Mouse (Mus musculus): Measurements from ENCODE around the gene Dpf3.

The Dpf3 gene

GRCm38 (mm10) chr12:83286496-83287492 is 200.7 kb downstream of the Dpf3 start:
- DNase-seq (ENCODE audit: low spot score) = no peak

GRCm38 (mm10) chr12:83283591-83284320 is 203.8 kb downstream of the Dpf3 start:
- no peak for DNase-seq (ENCODE audit: low spot score)

DNA sequence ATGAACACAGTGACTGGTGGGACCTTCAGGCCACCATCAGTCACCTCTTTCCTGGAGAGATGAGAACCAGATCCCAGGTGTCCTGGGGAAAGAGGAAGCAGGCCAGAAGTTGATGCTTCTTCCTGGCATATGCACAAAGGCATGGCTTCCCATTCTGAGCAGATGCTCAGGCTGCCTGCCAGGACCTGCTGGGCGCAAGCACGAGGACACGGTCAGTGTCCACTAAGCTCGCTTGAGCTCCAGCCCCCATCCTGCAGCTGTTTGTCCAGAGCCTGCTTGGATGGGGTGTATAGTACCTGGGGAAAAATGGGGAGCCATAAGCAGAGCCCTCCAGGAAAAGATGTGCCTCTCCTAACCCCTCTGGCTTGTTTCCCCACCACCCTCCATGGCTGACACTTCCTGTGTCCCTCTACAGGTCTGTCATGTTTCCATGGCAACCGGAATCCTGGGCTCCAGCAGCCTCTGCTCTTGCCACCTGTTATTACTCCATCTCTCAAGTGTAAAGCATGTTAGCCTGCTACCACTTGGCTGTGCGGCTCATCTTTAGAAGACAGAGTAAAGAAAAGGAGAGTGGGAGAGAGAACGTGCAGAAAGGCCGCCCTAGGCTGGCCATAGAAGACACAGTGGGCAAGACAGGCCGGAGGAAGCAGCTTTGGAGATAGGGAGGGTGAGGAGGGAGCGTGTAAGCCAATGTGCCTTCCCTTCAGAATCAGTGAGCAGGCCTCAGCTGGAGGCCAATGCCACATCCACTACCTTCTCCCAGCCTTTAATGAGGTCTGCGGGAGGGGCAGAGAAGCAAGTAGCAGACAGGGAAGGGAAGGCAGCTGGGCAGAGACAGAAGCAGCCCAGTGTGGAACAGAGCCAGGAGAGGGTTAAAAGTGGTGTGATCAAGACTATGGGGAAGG is 209.7 kb downstream of the Dpf3 start:
- DNase-seq (ENCODE audit: low spot score) = no peak

DNA sequence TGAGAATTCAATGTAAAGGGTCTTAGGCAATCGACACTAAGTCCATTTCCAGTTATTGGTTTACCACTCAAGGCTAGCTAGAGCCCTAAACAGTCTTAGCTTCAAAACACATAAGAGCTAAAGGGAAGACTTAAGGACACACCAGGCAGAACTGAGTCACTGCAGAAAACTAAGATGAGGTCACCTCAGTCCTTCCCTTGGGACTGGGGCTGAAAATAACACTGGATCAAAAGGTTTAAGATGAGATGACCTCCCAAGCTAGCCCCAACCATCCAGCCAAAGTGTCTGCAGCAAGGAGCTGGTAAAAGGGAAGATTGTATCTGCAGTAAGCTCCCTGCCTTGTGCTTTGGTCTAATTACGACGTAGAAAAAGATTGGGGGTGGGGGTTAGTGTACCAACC is 216.3 kb downstream of the Dpf3 start:
- DNase-seq (ENCODE audit: low spot score) = no peak

GRCm38 (mm10) chr12:83268504-83268922 is 219.0 kb downstream of the Dpf3 start:
- DNase-seq (ENCODE audit: low spot score) = peak; percentile 58

- DNase-seq (ENCODE audit: low spot score) = no peak
Measured at GRCm38 (mm10) chr12:83260540-83260939, 227.0 kb downstream of the Dpf3 start.

DNA sequence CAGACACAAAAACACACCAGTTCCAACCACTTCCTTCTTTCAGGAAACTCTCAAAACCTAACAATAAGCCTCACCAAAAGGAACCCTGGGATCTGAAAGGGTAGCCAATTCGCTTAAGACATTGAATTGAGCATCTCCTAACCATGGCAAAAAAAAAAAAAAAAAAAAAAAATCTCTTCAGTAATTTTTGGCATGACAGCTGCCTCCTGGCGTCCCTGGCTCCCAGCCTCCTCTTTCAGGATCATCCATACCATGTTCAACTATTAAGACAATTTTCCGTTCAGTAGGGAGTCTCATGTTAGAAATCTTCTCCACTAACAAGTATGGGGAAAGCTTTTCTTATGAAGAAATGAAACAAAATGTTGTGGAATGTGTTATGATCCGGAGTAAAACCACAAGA is 233.1 kb downstream of the Dpf3 start:
- DNase-seq (ENCODE audit: low spot score) = no peak

DNA sequence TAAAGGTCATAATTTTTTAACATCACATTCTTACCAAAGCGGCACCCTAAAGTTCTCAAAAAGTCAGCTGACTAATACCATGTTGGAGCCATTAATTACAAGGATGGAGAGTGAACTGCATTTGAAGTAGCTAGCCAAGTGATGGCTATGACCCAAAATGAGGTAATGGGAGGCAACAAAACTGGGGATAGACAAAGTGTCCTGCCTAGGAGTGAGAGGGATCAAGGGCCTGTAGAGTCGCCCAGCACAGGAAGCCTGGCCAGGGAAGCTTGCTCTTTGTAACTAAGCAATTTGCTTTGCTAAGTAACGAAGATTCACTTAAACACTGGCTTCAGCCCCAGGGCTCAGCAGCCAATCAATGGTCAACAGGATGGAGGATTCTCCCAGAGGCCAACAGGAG is 238.4 kb downstream of the Dpf3 start:
- no peak for DNase-seq (ENCODE audit: low spot score)

DNA sequence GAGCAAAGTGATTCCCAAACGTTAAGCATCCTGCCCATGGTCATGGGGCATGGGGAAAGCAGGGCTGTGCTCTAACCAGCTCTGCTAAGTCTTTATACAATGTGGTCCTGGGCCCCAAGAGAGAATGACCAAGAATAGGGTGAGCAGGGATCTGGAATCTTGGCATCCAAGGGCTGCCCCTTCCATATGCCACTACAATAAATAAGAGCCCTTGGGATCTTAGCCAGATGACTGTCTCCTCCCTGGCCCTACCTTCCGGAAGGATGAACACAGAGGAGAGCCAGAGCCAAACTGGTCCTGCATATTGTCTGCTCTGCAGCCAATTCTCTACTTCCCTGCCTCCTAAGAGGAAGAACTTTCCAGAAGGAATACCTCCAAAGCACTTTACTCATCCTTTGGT is 238.9 kb downstream of the Dpf3 start:
- DNase-seq (ENCODE audit: low spot score) = no peak

DNA sequence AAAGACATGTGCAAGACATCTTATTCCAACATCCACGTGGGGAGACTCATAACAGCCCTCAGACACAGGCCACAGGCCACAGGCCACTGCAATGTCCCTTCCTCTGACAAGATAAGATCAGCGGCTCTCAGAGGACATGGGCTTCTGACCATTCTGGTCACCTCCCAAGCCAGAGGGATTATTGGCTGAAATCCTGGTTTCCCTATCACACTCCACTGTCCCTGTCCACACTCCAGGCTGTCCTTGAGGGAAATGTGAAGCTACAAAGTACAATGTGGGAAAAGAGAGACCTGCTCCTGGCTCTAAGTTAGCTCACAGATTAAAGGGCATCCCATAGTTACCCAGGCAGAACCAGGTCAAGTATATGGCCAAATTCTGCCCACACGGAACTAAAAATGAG is 239.8 kb downstream of the Dpf3 start:
- no peak for DNase-seq (ENCODE audit: low spot score)

GRCm38 (mm10) chr12:83241022-83241421 is 246.5 kb downstream of the Dpf3 start:
- no peak for DNase-seq (ENCODE audit: low spot score)

- no peak for DNase-seq (ENCODE audit: low spot score)
Measured at GRCm38 (mm10) chr12:83240571-83240970, 246.9 kb downstream of the Dpf3 start.

DNA sequence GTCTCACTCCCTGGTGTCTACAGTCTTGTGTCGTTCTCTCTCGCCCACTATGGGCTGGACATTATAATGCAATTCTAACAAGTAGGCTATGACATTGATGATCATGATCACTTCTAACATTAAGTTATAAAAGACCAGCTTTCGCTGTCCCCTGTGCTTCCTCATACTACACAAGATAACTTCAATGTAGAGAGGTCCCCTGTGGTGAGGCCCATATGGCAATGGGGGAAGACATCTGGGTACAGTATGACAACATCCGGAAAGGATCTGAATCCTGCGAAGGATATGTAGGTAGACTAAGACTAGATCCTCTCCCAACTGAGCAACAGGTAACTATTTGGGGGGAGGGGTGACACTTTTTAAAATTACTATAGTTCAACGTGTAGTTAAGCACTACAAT is 251.7 kb downstream of the Dpf3 start:
- no peak for DNase-seq (ENCODE audit: low spot score)

DNA sequence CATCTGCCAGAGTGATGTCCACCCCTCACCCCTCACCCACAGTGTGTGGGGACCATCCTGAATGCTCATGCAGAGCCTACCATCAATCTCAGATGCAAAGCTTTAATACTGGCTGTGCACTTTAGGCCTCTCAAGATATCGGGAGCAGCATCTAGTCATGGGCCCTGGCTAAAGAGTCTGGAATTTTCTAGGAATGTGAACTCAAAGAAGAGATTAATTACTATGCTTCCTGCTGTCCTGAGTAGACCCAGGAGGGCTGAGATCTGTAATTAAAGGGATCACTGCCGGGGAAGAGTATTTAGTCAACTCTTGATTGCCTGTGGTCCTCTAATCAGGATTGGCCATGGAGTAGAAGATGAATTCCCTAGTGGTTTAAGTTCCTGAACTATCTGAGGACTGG is 252.5 kb downstream of the Dpf3 start:
- no peak for DNase-seq (ENCODE audit: low spot score)

DNA sequence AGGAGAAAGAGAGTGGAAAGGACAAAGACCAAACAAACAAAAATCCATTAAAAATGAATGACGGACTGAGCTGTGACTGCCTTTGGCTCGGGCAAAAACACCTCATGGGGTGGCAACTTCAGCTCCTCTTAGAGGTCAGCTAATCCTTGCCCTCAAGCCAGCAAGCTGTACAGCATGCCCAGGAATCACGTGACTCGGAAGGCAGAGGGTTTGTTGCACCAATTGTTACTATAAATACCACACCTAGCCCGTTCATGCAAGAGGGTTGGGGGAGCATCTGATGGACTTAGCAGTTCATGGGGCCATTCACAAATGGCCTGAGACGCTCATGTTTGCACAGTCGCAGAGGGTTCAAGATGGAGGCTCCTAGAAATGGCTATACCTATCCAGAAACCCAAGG is 253.9 kb downstream of the Dpf3 start:
- no peak for DNase-seq (ENCODE audit: low spot score)

GRCm38 (mm10) chr12:83232916-83233315 is 254.6 kb downstream of the Dpf3 start:
- DNase-seq (ENCODE audit: low spot score) = no peak

- DNase-seq (ENCODE audit: low spot score) = no peak
Measured at GRCm38 (mm10) chr12:83231258-83231657, 256.3 kb downstream of the Dpf3 start.

DNA sequence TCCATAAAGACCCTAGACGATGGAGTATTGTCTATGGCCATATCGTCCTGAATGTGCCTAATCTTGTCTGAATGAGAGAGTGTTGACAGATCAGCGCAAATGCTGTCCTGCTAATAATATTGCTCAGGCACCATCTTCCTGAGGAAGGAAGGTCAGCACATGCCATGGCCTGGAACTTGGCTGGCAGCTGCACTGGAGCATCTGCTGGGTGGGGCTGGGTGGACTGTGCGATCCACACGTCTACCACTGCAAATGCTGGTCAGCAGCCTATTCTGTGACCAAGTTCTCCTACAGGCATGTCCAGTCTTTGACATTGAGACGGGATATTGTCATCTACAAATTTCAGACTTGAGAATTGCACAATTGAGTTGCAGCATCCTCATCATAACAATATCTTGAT is 257.8 kb downstream of the Dpf3 start:
- no peak for DNase-seq (ENCODE audit: low spot score)

GRCm38 (mm10) chr12:83227014-83227413 is 260.5 kb downstream of the Dpf3 start:
- no peak for DNase-seq (ENCODE audit: low spot score)

DNA sequence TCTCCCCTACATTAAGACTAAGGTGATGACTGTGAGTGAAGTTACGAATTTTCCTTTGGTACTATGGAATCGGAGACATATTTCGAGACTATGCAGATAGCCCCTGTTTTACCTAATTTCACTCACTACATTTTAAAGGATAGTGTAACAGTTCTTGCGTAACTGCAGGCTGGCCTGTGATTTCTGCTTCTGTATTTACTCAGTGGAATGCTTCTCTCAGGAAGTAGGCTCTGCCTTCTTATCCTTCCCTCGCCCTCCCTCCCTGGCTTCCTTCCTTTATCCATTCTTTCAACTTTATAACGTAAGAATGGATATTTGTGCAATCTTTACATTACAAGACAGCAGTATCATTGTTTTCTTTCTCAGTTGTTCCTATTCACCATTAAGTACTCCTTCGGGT is 266.6 kb downstream of the Dpf3 start:
- DNase-seq (ENCODE audit: low spot score) = no peak

DNA sequence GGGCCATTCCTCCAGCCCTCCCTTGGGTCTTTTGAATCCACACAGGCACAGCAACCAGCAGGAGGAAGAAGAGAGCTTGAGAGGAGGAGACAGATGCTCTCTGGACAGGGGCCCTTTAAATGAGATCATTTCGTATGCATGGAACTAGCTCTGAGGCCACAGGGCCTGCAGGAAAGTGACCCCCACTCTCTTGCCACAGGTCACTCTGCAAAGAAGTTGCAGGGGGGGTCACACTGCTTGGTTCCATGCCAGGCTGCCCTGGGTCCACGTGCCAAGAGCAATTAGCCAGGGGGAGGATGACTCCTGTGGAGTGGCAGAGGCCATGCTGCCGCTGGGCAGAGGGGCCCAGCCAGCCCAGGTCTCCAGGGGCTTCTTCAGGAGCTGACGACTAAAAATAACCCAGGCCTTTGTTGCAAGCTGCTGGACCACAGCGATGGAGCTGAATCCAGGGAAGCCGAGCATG is 273.6 kb downstream of the Dpf3 start:
- no peak for DNase-seq (ENCODE audit: low spot score)

DNA sequence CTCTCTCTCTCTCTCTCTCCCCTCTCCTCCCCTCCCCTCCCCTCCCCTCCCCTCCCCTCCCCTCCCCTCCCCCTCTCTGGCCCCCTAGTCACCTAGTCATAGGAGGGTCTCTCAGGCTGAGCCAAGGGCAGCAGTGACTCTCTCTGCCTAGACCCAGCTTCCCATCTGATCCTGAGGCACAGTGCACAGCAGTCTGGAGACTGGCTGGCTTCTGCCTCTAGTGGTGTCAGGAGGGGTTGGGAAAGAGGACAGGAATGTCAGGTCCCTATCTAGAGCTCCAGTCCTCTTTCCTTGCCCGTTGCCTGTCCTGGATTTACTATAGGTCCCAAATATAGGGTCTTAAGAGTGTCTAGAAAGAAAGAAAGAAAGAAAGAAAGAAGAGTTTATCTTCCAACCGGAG is 275.5 kb downstream of the Dpf3 start:
- DNase-seq (ENCODE audit: low spot score) = no peak

All from ovary, postnatal 14 days (tissue).